Mouse (Mus musculus) heart, adult 8-10 months (tissue): ENCODE measurements at regions not wholly inside any gene's neighbourhood (a gene's known extent, or its start where the extent isn't known, plus 50 kb on each side); places are given as distances from the start of the nearest gene placed in this dataset. TPM values are rescaled to one million over a fixed set of nuclear protein-coding genes. Genes with fewer than 3 reads are reported as not detected.
A peak's percentile ranks its signal among the peaks of the same experiment; 100 is the strongest.

Experiments used
- DNase-seq: peaks from one replicate; pipeline ENCODE4 v3.0.0; 2022; ENCODE audit warnings: low spot score
- microRNA-seq: library from miRNA; unstranded; fragments of <30 nt; microRNA quantifications from one replicate; pipeline ENCODE4 v1.2.0, GENCODE M21; 2022

DNA sequence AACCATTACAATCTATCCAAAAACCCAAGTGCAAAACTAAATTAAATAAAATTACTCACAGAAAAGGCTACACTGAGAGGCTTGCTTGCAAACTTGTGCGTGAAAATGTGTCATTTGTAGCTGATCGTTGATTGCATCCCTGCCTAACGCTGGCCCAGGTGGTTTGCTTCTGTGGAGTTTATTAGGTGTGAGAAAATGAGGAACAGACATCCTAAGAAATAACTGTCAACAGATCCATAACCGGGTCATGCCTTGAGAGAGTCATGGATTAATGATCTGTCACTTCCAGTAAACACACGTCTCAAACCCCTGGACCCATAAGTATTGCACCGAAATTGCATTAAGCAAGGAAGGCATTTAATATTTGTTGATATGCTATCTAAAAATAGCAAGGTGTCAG lies 73.4 kb upstream of the Tmem18 start:
- DNase-seq: no peak

DNA sequence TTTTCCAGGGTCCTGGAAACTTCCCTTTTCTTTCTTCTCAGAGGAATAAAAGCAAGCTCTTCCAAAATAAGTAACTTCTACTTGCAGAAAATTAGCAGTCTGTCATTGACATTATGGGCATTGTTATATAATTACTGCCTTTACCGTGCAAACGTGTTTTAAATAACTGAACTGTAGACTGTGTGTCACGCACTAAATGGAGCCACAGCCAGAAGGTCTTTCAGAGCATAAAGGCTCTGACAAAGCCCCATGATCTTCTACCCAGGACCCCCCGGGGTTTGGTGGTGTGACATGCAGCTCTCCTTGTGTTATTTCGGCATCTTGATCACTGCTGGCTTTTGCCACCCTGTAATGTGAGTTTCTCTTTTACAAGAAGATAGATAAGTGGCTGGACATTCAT lies 100.9 kb upstream of the Tmem18 start:
- DNase-seq: no peak

DNA sequence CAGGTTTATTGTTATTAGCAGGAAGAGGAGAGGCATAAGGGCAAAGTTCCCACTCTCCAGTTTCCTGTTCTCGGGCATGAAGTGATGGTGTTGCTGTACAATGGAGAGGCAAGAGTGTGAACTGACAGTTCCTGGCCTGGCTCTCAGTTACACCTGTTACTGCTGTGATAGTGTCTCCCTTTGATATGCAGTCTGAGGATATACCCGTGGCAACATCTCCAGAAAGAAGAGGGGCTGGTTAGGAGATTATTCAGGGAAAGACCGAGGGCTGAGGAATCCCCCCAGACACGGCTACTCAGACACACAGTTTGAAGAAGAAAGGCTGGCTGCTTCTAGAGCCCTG lies 100.3 kb upstream of the Sntg2 start:
- no peak for DNase-seq

DNA sequence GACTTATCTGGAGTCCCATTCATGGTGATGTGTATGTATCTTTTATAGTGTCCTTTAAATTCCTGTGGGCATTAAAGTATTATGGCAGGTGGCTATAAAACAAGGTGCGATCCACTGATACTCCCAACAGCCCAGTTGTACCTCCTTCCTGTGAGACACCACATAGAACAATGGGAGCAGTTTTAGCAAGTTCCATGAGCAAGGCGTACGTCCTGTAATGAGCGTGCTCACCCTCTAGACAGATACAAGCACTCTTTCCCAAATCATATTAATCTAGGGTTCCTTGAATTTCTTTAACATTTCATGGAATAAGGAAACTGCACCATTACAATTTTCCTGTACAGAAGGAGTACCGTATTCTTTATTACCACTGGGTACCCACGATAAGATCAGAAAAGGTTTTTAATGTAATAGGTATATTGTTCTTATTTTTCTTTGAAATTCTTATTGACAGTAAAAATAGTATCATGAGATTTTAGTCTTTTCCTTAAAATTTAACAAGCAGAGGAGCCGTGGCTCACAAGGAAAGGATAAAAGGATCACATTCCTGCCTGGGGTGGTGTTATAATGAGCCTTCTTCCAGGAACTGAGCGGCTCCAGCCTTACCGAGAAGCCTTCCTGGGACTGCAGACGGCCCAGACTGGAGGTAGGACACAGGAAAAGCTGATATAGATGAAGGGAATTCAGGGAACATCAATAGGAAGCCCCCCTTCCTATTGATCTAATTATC lies 99.7 kb upstream of the Sntg2 start:
- no peak for DNase-seq

DNA sequence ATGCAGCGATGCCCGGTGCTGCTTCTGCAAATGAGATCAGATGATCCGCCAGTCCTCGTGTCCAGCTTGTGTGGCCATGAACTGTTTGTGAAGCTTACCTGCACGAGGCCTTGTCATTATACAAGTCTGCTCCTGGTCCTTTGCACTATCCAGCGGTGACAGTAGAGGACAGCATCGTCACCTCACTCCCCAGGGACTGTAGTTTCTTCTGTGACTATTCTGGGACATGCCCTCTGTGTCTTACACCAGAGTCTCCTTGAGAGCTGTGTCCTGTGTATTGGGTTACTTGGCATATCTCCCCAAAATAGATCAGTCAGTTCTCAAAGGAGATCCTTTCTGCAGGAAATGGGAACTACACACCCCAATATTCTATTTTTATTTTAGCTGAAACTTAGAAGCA lies 94.0 kb upstream of the Sntg2 start:
- peak; percentile 25 for DNase-seq

DNA sequence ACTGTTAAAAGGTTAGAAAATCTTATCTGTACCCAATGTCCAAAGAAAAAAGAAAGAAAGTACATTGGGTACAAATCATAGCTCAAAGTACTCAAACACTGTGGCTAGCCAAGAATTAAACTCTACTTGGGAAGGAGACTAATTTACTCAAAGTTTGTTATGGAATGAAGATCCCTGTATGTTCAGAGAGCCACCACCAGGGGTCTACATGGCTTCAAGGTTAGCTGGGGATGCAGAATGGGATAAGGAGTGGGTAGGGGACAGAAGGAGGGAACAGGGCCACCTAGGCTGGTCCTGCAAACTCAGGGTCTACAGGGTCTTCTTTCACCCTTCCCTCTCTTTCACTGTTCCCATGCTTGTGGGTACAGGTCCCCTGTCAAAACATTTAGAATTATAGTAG lies 77.4 kb upstream of the Sntg2 start:
- DNase-seq: no peak

DNA sequence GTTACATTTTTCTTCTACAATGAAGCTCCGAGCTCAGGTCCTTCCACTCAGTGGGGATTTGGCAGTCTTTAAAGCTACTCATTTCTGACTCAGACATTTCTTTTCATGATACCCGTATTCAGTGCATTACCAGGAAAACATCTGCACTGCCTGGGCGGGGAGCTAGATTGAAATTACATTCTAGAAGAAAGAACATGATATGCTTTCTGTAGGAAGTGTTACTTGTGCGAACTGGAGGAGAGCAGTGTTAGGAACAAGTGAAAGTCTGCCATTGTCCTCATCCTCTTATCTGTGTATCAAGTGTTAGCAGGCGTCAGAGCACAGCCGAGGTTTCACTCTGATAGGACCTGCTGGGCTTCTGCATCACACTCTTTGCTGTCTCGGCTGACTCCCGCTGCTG lies 61.7 kb upstream of the Sntg2 start:
- no peak for DNase-seq

DNA sequence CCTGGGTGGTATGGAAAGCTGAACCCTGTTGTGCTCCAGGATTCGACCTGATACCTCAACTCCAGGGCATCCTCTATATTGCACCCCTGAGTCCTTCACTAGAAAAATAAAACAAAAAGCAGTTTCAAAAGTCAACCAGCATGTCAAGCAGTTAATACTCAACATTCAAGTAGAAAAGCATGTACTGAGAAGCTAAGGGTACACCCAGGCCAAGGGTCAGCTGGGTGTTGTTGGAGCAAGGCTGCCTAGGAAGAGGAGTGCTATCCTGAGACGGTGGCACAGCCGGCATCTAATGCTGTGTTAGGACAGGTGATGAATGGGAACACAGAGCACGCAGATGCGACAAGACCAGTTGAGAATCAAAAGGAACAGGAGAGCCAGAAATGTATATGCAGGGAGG lies 59.7 kb upstream of the Sntg2 start:
- no peak for DNase-seq

DNA sequence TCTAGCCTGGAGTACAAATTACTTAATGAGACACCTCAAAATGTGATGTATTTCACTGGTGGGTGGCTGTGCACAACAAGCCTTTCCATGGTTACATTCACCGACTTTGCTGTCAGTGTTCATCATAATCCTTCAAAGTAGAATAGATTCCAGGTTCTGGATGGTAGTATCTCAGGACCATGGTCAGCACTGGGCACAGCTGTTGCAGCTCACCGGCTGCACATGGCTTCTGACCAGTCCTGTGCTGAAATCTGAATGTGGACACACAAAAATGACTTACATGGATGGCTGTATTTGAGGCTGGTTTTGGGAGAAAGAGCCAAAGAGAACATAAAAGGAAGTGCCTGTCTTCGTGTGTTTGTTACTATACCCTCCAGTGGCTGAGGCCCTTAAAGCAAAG lies 57.5 kb upstream of the Sntg2 start:
- DNase-seq: no peak

DNA sequence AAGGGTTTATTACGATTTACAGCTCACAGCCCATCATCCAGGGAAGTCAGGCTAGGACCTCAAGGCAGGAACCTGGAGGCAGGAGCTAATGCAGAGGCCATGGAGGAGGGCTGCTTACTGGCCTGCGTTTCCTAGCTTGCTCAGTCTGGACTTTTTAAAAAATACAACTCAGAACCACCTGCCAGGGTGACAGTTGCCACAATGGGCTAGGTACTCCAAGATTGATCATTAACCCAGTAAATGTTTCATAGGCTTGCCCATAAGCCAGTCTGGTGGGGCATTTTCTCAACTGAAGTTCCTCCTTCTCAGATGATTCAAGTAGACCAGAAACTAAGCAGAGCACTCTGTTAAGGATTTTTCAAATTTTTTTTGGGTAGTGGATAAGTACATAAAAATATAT lies 52.1 kb upstream of the Sntg2 start:
- no peak for DNase-seq

Small RNA genes in the stretch of these regions (microRNA-seq; reads per million reads assigned to microRNA genes)
- gene Gm25865: not detected
